Mouse (Mus musculus): ENCODE data around the gene Socs5.

DNA sequence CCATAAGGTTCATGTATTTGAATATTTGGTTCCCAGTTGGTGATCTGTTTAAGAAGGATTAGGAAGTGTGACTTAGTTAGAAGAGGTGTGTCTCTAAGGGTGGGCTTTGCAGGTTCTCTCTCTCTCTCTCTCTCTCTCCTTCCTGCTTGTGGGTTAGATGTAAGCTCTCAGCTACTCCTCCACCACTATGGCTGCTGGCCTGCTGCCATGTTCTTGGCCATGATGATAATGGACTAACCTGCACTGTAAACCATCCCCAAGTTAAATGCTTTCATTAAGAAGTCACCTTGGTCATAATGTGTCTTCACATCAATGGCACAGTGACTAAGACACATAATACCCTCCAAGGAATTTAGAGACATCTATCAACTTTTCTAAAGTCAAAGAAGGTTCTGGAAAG lies 34.0 kb upstream of the Socs5 start:
- TF ChIP-seq CTCF (IDR thresholded peaks at IDR 0.05; ENCODE audit: insufficient read depth, low read depth, low read length) (no peak), POLR2A (IDR thresholded peaks at IDR 0.05; ENCODE audit: insufficient read depth, low read depth, low read length) (no peak)
